Mouse (Mus musculus): ENCODE measurements around the gene Gria1. TPM values are rescaled to one million over a fixed set of nuclear protein-coding genes. Genes with fewer than 3 reads are reported as not detected.

The Gria1 gene
- total RNA-seq, 2 experiments from 2014 or later = 225 to 245 TPM

DNA sequence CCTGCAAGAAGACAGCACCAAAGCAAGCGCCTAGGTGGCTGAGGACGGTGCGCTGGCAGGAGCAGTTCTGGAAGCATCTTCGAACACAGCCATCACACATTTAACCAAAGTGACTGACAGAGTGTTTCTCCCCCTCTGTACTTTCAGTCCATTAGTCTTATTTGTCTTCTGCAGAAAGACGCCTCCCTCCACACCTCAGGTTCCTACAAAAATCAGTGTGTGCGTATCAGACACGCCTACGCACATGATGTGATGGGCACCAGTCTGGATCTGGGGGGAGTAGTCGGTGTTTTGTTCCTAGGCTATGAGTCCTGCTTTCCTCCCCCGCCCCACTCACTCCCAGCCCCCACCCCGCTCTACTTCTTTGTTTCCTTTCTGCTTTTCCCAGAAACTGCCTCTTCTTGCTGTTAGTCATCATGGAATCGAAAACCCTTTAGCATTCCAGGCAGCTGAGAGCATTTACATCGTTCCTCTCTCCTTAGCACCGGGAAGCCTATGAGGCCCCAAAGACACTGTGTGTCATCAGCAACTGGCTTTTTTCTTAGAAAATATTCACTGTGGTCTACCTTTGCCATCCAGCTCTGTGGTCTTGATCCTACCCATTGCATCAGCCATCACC lies 129.1 kb downstream of the Gria1 start:
- peak overlapping the region; percentile 63 for H3K27ac ChIP-seq
- peak; percentile 31 to 49 for DNase-seq (ENCODE audit: extremely low spot score in 1 of 2, low spot score in 2 of 2)
- TF ChIP-seq CTCF (IDR thresholded peaks at IDR 0.05) = no peak
- H3K4me3 ChIP-seq = no peak overlapping the region
- intact Hi-C loops (cut with DNase I) = no loop called here

DNA sequence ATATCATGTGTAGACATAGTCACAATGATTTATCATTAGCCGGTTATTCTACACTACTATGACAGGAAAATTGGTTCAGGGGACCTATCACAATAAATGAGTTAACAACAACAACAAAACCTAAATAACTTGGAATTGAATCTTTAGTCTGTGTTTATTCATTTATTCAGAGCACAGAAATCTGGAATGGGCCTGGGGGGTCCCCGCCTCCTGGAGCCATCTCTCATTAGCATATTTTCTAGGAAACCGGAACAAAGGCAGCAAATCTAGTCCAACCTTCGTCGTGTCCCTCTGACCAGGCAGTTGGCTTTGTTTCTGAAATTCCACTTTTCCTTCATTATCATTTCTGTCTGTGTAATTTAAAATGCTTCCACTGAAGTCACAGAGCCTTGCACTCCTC lies 132.5 kb downstream of the Gria1 start:
- no peak for TF ChIP-seq CTCF (IDR thresholded peaks at IDR 0.05)
- DNase-seq (ENCODE audit: extremely low spot score in 1 of 2, low spot score in 2 of 2) = no peak
- intact Hi-C loops (cut with DNase I) = no loop called here
- no peak overlapping the region for H3K27ac ChIP-seq
- no peak overlapping the region for H3K4me3 ChIP-seq

DNA sequence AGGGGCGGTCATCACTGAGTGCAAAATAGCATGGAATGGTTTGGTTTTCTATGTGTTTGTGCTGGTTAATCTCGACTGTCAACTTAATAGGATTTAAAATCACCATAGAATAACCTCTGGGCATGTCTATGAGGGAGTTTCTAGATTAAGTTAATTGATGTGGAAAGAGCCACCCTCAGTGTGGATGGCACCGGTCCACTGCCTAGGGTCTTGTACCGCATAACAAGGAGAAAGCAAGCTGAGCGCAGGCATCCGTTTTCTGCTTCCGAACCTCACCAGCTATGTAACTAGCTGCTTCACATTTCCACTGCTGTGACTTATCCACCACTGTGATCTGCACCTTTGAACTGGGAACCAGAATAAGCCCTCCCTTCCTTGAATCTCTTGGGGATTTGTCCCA lies 134.0 kb downstream of the Gria1 start:
- no peak for TF ChIP-seq CTCF (IDR thresholded peaks at IDR 0.05)
- H3K4me3 ChIP-seq = no peak overlapping the region
- intact Hi-C loops (cut with DNase I) = no loop called here
- no peak overlapping the region for H3K27ac ChIP-seq
- no peak for DNase-seq (ENCODE audit: extremely low spot score in 1 of 2, low spot score in 2 of 2)

DNA sequence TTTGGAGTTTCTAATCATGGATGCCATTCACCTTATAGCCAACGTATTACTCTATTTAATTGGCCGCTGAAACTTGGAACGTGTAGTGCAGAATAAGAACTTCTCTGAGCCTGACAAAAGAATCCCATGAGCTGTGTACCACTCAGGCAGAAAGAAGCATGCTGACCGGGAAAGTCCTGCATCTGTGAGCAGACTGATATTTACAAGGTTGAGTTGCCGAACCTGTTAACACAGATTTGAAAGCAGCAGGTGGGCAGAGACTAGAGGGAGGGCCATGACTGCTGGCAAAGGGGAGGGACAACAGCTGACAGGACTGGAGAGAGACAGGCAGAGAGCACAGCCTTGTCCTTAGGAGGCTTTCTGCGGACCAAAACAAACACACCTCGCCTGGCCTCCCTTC lies 134.5 kb downstream of the Gria1 start:
- Histone ChIP-seq H3K4me3 (no peak overlapping the region), H3K27ac (no peak overlapping the region)
- no peak for TF ChIP-seq CTCF (IDR thresholded peaks at IDR 0.05)
- intact Hi-C loops (cut with DNase I) = no loop called here
- no peak for DNase-seq (ENCODE audit: extremely low spot score in 1 of 2, low spot score in 2 of 2)

DNA sequence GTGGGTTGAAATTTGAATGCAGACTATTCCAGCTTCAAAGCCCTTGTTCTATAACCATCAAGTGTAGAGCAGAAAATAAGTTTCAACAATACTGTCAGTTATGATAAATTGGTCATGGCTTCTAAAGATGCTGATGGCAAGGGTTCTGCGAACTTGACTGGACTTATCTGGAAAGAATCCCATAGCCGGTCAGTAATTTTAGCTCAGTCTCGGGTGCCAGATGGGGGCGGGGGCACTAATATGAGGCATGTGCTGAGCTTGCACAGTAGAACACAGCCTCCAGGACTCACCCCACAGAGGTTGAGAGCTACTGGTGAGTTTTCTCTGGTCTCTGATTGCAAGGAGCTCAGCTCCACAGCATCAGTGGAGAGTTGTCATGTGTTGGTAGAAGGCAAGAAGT lies 140.5 kb downstream of the Gria1 start:
- intact Hi-C loops (cut with DNase I) = no loop called here
- DNase-seq (ENCODE audit: extremely low spot score in 1 of 2, low spot score in 2 of 2) = no peak
- Histone ChIP-seq H3K27ac (no peak overlapping the region), H3K4me3 (no peak overlapping the region)
- no peak for TF ChIP-seq CTCF (IDR thresholded peaks at IDR 0.05)

DNA sequence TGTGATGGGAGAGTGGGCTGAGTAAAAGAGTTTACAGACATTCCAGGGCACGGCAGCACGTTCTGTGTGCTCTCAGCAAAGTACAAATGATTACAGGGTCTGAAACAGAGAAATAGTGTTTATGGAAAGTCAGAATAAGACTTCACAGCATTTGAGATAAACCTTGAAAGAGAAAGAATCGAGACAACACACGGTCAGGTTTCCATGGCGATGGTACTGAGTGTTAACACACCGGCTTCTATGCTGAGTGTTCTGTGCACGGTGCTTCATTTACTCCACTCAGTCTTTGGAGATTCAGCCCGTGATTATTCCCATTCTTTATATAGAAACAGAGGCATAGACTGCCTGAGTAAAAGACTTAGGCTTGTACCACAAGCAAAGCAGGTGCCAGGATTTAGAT lies 143.8 kb downstream of the Gria1 start:
- H3K27ac ChIP-seq = peak overlapping the region; percentile 63; the same call in 1 of the 2 replicates
- intact Hi-C loops (cut with DNase I) = no loop called here
- TF ChIP-seq CTCF (IDR thresholded peaks at IDR 0.05) = no peak
- no peak for DNase-seq (ENCODE audit: extremely low spot score in 1 of 2, low spot score in 2 of 2)
- no peak overlapping the region for H3K4me3 ChIP-seq

DNA sequence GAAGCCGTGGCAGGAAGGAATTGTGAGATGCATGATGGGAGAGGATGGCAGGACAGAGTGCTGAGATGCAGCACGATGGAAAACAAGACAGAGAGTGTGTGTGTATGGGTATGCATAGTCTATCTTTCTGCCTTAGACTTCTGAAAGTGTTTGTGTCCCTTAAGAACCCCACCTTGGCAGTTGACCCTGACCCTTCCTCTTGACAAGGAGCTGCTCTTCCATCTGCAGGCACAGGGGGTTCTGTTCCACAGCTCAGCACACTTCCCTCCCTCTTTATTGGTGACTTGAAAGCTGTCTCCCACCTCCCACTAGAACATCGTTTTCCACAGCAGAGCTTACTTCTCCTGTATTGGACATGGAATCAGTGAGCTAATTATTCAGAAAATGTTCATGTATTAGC lies 148.2 kb downstream of the Gria1 start:
- no peak for DNase-seq (ENCODE audit: extremely low spot score in 1 of 2, low spot score in 2 of 2)
- intact Hi-C loops (cut with DNase I) = no loop called here
- no peak for TF ChIP-seq CTCF (IDR thresholded peaks at IDR 0.05)

DNA sequence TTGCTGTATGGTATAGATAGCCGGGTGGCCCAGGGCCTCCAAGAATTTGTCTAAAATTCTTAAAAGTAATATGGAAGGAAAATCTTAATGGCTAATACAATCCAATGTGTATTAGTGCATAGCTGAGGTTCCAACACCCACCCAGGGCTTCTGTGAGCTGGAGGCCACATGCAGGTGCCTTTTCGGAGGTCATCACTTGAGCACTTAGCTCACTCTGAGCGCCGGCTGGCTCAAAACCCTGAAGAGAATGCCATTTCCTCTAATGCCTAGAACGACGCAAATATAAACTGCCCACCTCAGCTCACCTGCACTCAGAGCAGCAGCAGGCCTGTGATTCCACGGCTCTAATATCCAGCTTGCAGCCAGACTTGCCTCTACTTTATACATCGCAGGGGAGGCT lies 148.9 kb downstream of the Gria1 start:
- TF ChIP-seq CTCF (IDR thresholded peaks at IDR 0.05) = no peak
- intact Hi-C loops (cut with DNase I) = no loop called here
- no peak overlapping the region for H3K4me3 ChIP-seq
- no peak overlapping the region for H3K27ac ChIP-seq
- DNase-seq (ENCODE audit: extremely low spot score in 1 of 2, low spot score in 2 of 2) = no peak

More for the DNA sequence above, 148.2 kb downstream of the Gria1 start:
- Histone ChIP-seq H3K4me3 (no peak overlapping the region), H3K27ac (no peak overlapping the region)

DNA sequence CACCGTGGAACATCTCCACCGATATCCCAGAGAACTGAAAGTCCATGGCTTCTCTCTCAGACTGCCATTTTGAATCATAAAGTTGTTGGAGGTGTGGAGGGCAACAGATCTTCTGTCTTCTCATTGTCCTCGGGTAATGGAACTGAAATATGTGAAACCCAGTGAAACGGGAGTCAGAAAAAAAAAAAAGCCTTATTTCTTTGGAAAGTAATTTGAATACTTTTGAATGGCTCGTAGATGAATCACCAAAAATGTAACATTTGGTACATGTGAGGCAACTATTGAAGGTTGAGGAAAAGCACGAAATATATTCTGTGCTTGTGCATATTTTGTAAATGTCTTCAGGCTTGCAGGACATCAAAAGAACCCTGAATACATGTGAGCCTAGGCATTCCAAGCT lies 151.7 kb downstream of the Gria1 start:
- Histone ChIP-seq H3K4me3 (no peak overlapping the region), H3K27ac (peak overlapping the region; percentile 12; the same call in 1 of the 2 replicates)
- TF ChIP-seq CTCF (IDR thresholded peaks at IDR 0.05) = no peak
- intact Hi-C loops (cut with DNase I) = no loop called here
- no peak for DNase-seq (ENCODE audit: extremely low spot score in 1 of 2, low spot score in 2 of 2)

DNA sequence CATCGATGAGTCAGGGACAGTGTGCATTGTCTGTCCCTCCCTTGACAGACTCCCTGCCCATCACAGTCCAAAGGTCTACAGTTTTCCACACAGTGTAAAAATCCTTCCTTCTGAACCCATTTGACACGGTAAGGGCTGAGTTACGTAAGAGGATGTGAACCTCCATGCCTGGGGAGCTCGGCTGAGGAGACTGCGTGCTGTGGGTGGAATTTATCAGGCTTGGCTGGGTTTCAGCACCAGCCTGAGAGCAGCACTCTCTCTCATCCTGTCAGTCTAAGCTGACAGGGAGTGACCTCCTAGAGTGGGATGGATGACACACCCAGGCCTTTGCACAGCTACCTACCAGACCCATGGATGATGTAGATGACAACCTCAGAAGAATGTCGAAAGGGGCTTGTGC lies 158.9 kb downstream of the Gria1 start:
- Histone ChIP-seq H3K4me3 (no peak overlapping the region), H3K27ac (peak overlapping the region; percentile 36; the same call in 1 of the 2 replicates)
- peak in 1 of 2 experiments; percentile 43 for DNase-seq (ENCODE audit: extremely low spot score in 1 of 2, low spot score in 2 of 2)
- intact Hi-C loops (cut with DNase I) = no loop called here
- TF ChIP-seq CTCF (IDR thresholded peaks at IDR 0.05) = no peak

DNA sequence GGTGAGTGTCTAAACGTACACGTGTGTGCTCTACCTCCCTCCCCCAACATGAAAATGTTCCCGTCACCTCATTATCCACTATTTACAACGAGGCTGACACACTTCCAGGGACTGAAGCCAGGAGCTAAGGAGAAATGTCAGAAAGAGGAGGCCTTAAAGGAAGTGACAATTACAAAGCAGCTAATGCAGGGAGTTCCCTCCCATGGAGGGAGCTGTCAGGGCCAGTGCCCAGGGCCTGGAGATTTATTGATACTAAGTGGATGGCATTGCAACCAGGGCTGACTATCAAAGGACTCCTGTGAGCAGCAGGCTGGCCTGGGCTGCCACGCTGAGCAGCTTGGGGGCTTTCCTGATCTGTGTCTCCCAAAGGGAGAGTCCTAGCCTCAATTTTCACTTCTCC lies 163.0 kb downstream of the Gria1 start:
- intact Hi-C loops (cut with DNase I) = no loop called here
- 0 out of 2 replicates have a peak overlapping the region, but pooled peaks have one; percentile 3 for H3K27ac ChIP-seq
- DNase-seq (ENCODE audit: extremely low spot score in 1 of 2, low spot score in 2 of 2) = no peak
- H3K4me3 ChIP-seq = no peak overlapping the region
- TF ChIP-seq CTCF (IDR thresholded peaks at IDR 0.05) = no peak

DNA sequence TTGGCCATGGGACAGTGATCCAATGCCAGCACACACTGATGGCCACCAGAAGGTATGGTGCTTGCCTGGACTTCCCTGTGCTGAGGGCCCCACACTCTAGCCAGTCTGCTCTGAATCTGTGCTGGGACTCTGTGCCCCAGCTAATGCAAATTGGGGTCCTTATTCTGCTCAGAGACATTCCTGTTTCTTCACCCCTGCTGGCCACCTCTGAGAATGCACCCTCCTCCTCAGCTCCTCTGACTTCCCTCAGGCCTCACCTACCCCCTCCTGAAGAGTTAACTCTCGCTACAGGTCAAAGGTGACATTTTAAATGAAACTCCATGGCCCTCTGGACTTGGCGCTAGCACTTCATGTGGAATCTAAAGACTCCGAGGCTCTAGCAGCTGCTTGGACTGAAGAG lies 165.4 kb downstream of the Gria1 start:
- no peak overlapping the region for H3K4me3 ChIP-seq
- no peak for DNase-seq (ENCODE audit: extremely low spot score in 1 of 2, low spot score in 2 of 2)
- TF ChIP-seq CTCF (IDR thresholded peaks at IDR 0.05) = peak; percentile 47
- no peak overlapping the region for H3K27ac ChIP-seq
- intact Hi-C loops (cut with DNase I) = no loop called here

DNA sequence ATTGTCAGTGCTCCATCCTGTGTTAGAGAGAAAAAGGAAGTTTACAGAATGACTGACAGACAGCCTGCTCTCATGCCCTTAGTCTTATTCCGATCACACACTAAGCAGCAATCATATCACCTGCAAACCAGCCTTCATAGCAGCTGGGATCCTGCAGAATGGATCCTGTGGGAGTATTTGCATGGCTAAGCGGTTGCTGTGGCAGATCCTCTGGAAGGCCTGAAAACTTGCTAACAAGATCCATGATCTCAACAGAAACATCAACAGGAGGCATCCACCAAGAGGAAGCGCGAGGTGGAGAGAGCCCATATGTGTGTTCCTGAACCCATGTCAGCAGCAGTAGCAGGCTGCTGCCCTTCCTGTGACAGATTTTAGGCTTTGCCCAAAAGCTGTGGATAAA lies 173.0 kb downstream of the Gria1 start:
- Histone ChIP-seq H3K4me3 (no peak overlapping the region), H3K27ac (no peak overlapping the region)
- intact Hi-C loops (cut with DNase I) = no loop called here
- DNase-seq (ENCODE audit: extremely low spot score in 1 of 2, low spot score in 2 of 2) = no peak
- TF ChIP-seq CTCF (IDR thresholded peaks at IDR 0.05) = no peak
